Mouse (Mus musculus) Patski (cell line): ENCODE measurements around the gene Olfr522. TPM values are rescaled to one million over a fixed set of nuclear protein-coding genes. Genes with fewer than 3 reads are reported as not detected.

Experiments
- ATAC-seq: fragments of 100-300 bp; one replicate; pipeline ENCODE4 v1.8.0; 2021
- CTCF ChIA-PET: fragments of 350-600 bp; sonication (Branson Sonifier 250); formaldehyde crosslinking; loops from one replicate; lab custom pipeline; 2022; ENCODE audit warnings: inconsistent platforms; lab: Charles Lee
- POLR2A ChIA-PET: fragments of 350-600 bp; sonication (Branson Sonifier 250); formaldehyde crosslinking; loops from one replicate; lab custom pipeline; 2022; ENCODE audit warnings: antibody characterized with exemption, inconsistent platforms; lab: Charles Lee
- DNase-seq: peaks from one replicate; pipeline ENCODE4 v3.0.0-alpha.2; 2011; ENCODE audit warnings: low read depth, low spot score
- H3K27me3 ChIP-seq: fragments of 371-371 bp; one replicate; pipeline ENCODE4 v1.5.1; 2021
- CTCF ChIP-seq: fragments of 100-300 bp; IDR thresholded peaks from one replicate; pipeline ENCODE4 v1.5.1; 2021
- in situ Hi-C: fragments of 300-500 bp; cut with MboI; formaldehyde crosslinking; loops from 3 replicates; pipeline ENCODE4 v1.11.1; 2018; ENCODE audit warnings: low pct_unique_long_range_greater_than_20kb, mixed read lengths
- polyA plus RNA-seq: library from polyadenylated mRNA; unstranded; gene quantifications from one replicate; pipeline ENCODE4 v1.2.3, GENCODE M21; 2021

The Olfr522 gene
- polyA plus RNA-seq, 1 experiment from 2014 or later: not detected

- POLR2A ChIA-PET: no interaction called here
- in situ Hi-C loops: no loop called here
- ATAC-seq (no peak), DNase-seq (no peak)
- CTCF ChIA-PET: interaction anchor here (1.0 kb wide), 1 partner anchor 23 kb away, joined by 3 read pairs; no protein-coding TSS in a partner anchor
- TF ChIP-seq CTCF: no peak
- H3K27me3 ChIP-seq: no peaks in the 10 kb centered on the region
Observed at GRCm38 (mm10) chr7:140167950-140168349, 3.4 kb upstream of the Olfr522 start.

- in situ Hi-C loops: no loop called here
Observed at GRCm38 (mm10) chr7:140160363-140160762, 4.2 kb downstream of the Olfr522 start.

GRCm38 (mm10) chr7:140154218-140154927 is 10.2 kb downstream of the Olfr522 start, which contains the start of gene Sprn:
Gene Sprn (minus strand): TSS chr7:140154877.
- no peak for DNase-seq
- H3K27me3 ChIP-seq: no peaks in the 10 kb centered on the region
- TF ChIP-seq CTCF: no peak
- ChIA-PET CTCF (no interaction called here), POLR2A (interaction anchor here (0.7 kb wide), 1 partner anchor 19 kb away, joined by 4 read pairs; no protein-coding TSS in a partner anchor)
- no peak for ATAC-seq
- in situ Hi-C loops: no loop called here

More at GRCm38 (mm10) chr7:140160363-140160762, 4.2 kb downstream of the Olfr522 start:
- H3K27me3 ChIP-seq: no peaks in the 10 kb centered on the region
- TF ChIP-seq CTCF: no peak
- no peak for ATAC-seq
- ChIA-PET CTCF (interaction anchor here (0.7 to 1.0 kb wide), 2 partner anchors 20 to 107 kb away, joined by 3 read pairs; no protein-coding TSS in a partner anchor), POLR2A (interaction anchor here (0.7 kb wide), 1 partner anchor 123 kb away, joined by 3 read pairs; no protein-coding TSS in a partner anchor)
- DNase-seq: no peak

DNA sequence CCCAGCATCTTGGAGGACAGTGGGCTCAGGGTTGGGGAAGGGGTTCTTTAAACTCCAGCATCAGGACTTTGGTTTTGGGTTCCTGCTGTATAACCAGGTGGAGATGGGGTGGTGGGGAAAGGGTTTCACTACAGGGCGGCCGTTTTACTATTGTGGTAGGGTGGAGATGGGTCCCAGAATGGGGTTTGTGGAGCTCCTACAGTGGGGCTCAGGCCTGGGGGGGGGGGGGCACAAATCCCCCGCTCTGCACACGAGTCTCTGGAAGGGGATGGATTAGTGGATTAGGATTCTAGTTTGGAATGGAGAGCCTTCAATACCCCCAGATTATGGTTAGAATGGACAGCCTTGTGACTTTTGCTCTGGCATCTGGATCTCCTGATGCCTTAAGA is 10.7 kb downstream of the Olfr522 start:
- in situ Hi-C loops: no loop called here
- ChIA-PET POLR2A (no interaction called here), CTCF (no interaction called here)
- no peak for TF ChIP-seq CTCF
- H3K27me3 ChIP-seq: no peaks in the 10 kb centered on the region
- no peak for DNase-seq
- no peak for ATAC-seq

DNA sequence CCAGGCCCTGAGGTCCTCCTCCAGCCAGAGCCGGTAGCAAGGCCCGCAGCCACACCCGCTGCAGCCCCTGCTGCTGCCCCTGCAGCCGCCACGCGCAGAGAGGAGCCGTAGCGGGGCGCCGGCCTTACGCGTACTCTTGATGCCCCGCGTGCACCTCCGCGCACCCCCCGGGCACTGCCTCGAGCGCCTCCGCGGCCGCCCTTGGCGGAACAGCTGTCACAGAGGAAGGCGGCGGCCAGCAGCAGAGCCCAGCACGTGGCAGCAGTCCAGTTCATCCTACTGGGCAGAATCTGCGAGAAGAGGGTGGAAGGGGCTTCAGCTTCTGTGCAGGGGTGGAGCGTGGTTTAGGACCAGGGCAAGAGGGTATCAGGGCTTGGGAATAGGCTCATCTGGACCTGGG is 11.2 kb downstream of the Olfr522 start:
- H3K27me3 ChIP-seq: no peaks in the 10 kb centered on the region
- ATAC-seq (no peak), DNase-seq (no peak)
- in situ Hi-C loops: no loop called here
- no peak for TF ChIP-seq CTCF
- ChIA-PET CTCF (interaction anchor here (1.0 to 1.3 kb wide), 2 partner anchors 12 to 17 kb away, joined by 3 read pairs; no protein-coding TSS in a partner anchor), POLR2A (no interaction called here)

DNA sequence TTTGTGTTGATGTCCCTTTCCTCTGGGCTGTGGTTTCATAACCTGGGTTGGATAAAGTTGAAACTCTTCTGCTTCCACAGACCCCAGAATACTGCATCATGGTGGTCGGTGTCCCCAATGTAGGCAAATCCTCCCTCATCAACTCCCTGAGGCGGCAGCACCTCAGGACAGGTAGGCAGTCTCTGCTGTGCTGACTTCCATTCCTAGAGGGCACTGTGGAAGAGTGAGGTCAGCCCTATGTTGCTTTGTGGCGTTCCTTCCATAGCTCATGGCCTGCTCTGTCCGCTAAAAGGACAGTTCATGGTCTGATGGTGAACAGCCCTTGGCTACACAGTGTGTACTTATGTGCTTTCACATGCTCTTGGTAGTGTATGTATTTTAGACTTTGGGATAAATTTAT is 20.0 kb downstream of the Olfr522 start:
- in situ Hi-C loops: loop anchor here (5.0 kb wide), 1 partner anchor 77 kb away; no protein-coding TSS in a partner anchor
- TF ChIP-seq CTCF: no peak
- POLR2A ChIA-PET: interaction anchor here (0.5 kb wide), 1 partner anchor 203 kb away, joined by 5 read pairs; no protein-coding TSS in a partner anchor
- ATAC-seq: no peak
- H3K27me3 ChIP-seq: no peaks in the 10 kb centered on the region
- CTCF ChIA-PET: no interaction called here
- DNase-seq: no peak

GRCm38 (mm10) chr7:140141350-140141749 is 23.2 kb downstream of the Olfr522 start:
- POLR2A ChIA-PET: no interaction called here
- in situ Hi-C loops: loop anchor here (5.0 kb wide), 1 partner anchor 74 kb away; no protein-coding TSS in a partner anchor
- no peak for DNase-seq
- peak; percentile 87 for TF ChIP-seq CTCF
- no peak for ATAC-seq
- H3K27me3 ChIP-seq: no peaks in the 10 kb centered on the region
- CTCF ChIA-PET: interaction anchor here (0.7 to 1.5 kb wide), 7 partner anchors 11 to 171 kb away, joined by 3 to 6 read pairs (median 4); partner anchors contain the start of gene Echs1

- DNase-seq (no peak), ATAC-seq (no peak)
- POLR2A ChIA-PET: interaction anchor here (1.5 kb wide), 1 partner anchor 21 kb away, joined by 8 read pairs; the partner anchor contains the start of gene Echs1
- CTCF ChIA-PET: interaction anchor here (0.9 kb wide), 1 partner anchor 22 kb away, joined by 3 read pairs; the partner anchor contains the start of gene Echs1
- in situ Hi-C loops: no loop called here
- TF ChIP-seq CTCF: no peak
- H3K27me3 ChIP-seq: no peaks in the 10 kb centered on the region
Observed at GRCm38 (mm10) chr7:140138021-140138310, 26.6 kb downstream of the Olfr522 start.

DNA sequence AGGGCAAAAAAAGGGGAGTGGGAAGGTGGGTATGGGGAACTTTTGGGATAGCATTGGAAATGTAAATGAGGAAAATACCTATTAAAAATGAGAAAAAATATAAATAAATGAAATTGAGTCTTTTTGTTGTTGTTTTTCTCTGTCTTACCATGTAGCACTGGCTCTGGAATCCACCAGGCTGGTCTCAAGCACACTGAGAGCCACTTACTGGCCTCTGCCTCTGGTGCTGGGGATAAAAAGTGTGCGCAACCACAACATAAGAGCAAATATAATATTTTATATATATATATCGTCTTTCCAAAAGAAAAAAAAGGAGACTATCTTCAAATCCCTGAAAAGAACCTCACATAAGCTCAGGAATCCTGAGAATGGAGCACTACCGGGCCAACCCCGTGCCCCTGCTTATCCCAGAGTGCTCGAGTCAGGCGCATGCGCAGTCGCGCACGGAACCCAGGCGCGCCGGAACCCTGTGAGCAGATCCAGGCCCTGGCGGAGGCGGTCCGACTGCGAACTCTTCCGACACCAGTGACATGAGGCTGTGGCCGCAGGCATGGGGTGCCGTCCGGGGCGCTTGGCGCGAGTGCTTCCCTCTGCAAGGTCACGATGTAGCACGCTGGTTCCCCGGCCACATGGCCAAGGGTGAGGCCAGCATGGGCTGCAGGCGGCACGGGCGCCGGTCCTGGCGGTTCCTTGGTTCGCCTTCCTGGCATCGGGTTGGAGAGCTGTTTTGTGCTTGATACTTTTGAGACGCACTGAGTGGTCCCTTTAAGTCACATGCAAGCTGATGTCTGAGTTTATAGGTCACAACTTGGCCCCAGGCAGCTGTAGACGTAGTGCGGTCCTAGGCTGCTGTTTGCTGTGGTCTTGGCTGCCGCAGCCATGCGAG is 27.2 kb downstream of the Olfr522 start, which contains the start of gene Mtg1:
TSS of gene Mtg1 (plus strand) at position 430 of the 886 bp plus-strand sequence.
- ChIA-PET CTCF (interaction anchor here (0.6 to 0.9 kb wide), 2 partner anchors 13 to 21 kb away, joined by 3 read pairs; partner anchors contain the start of gene Echs1), POLR2A (interaction anchor here (0.8 to 1.5 kb wide), 4 partner anchors 21 to 174 kb away, joined by 3 to 8 read pairs (median 4); partner anchors contain the start of genes Echs1 and Fuom)
- H3K27me3 ChIP-seq: no peaks in the 10 kb centered on the region
- ATAC-seq: peak; percentile 90
- no peak for TF ChIP-seq CTCF
- DNase-seq: no peak
- in situ Hi-C loops: no loop called here
